In the genomic region with DNA sequence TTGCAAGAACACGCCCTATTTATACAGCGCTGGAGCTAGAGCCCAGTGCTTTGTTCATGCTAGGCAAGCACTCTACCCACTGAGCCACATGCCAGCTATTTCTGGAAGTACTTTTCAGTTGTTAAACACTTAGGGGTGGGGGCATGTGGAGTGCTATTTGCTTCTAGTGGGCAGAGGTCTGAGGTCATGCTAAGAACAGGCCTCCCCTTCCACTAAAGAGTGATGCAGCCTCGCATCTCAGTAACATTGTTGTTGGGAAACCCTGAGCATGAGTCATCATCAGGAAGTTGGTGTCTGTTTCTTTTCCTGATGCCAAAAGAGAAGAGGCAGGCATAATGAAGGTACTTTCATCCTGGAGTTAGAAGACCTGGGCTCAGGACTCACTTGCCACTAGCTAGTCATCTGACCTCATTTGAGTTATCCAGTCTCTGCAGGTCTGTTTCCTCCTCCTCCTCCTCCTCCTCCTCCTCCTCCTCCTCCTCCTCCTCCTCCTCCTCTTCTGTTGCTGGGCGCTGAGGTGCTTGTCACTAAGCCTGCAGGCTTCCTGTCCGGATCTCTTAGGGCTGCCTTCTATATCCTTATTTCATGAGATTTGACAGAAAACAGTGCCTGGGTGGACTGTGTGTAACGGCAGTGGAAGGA, we compare ENCODE assay signal across 9 mouse cellular contexts.
DNase-seq lines count a peak whose midpoint lies in the region; ATAC-seq lines count a peak whose summit lies in the region.
"Had no signal": no experiment of that assay in that cellular context is flagged by ENCODE, and none has a peak within 500 bp of the region (broad histone marks: within the 10 kb centered on the region; RNA-seq: fewer than 3 reads in every experiment).

No protein-coding gene starts in this region.

- intact Hi-C loops in left cerebral cortex, postnatal 4 days (cut with DNase I): no loop called here

- no peak overlapping the region for H3K27ac ChIP-seq in midbrain, embryonic 11.5 days (ENCODE audit: low read depth, low read length)

- WGBS in midbrain, embryonic 11.5 days: 81% methylated on average over 5 of the region's 6 CpGs

- H3K4me2 ChIP-seq in midbrain, embryonic 11.5 days: no peak overlapping the region

- no peak overlapping the region for H3K9ac ChIP-seq in midbrain, embryonic 11.5 days (ENCODE audit: low read length)

- no peaks in the 10 kb centered on the region for H3K27me3 ChIP-seq in midbrain, embryonic 11.5 days (ENCODE audit: control insufficient read depth, insufficient read depth, low read length)

- ATAC-seq in hematopoietic stem cell, adult 5-6 weeks (replicated peaks in 1 of 2; ENCODE audit: insufficient read depth in 1 of 2, low FRiP score in 2 of 2, low TSS enrichment in 1 of 2, low read depth in 1 of 2, poor library complexity in 2 of 2, severe bottlenecking in 2 of 2): peak; percentile 46 to 59
- no peak for ATAC-seq in midbrain, embryonic 11.5 days (ENCODE audit: low FRiP score)

- H3K36me3 ChIP-seq in midbrain, embryonic 11.5 days (ENCODE audit: control insufficient read depth, insufficient read depth, low read length): no peaks in the 10 kb centered on the region

- no peak overlapping the region for H3K4me3 ChIP-seq in midbrain, embryonic 11.5 days (ENCODE audit: low read depth, low read length)
- H3K4me3 ChIP-seq: erythroblast, embryonic 14.5 days had no signal

- H3K4me1 ChIP-seq in midbrain, embryonic 11.5 days (ENCODE audit: control insufficient read depth, insufficient read depth, low read length): no peaks in the 10 kb centered on the region

- H3K9me3 ChIP-seq in midbrain, embryonic 11.5 days (ENCODE audit: control insufficient read depth, low read length): no peaks in the 10 kb centered on the region

- DNase-seq in adrenal gland, adult 2 months: peak; percentile 37
- no peak for DNase-seq in adrenal gland, adult 8-10 months
- DNase-seq in Muller cell, postnatal 12 days (ENCODE audit: inconsistent ontology term): peak; percentile 67
- DNase-seq in lung, postnatal 10 days: peak; percentile 50
- no peak for DNase-seq in midbrain, embryonic 11.5 days (ENCODE audit: low spot score, missing footprints)
- DNase-seq in left cerebral cortex, postnatal 4 days: no peak
- no peak for DNase-seq in spleen, postnatal 14 days (ENCODE audit: low spot score in 2 of 2)

Comparison
In these comparisons a context has a peak if more than half of its experiments do, and no peak if none do; other contexts are left out.
1. DNase-seq: peak in adrenal gland, adult 2 months (single experiment), Muller cell, postnatal 12 days (single experiment) and lung, postnatal 10 days (single experiment); none in adrenal gland, adult 8-10 months (single experiment), midbrain, embryonic 11.5 days (single experiment), left cerebral cortex, postnatal 4 days (single experiment) and spleen, postnatal 14 days (0 of 2).